10 mouse cellular contexts compared by ENCODE assay signal in the genomic region with DNA sequence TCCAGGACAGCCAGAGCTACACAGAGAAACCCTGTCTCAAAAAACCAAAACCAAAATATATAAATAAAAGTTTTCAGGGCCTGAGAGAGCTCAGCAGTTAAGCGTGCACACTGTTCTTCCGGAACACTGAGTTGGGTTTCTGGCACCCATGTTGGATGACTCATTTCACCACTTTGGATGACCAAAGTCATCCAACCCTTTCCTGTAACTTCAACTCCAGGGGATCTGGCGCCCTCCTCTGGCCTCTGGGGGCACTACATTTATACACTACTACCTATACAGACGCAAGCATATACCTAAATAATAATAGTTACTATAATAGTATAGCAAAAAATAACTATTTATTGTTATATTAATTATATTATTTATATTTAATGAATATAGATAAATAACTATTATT. TPM values are rescaled to one million over a fixed set of nuclear protein-coding genes. Genes with fewer than 3 reads are reported as not detected.
A peak's percentile ranks its signal among the peaks of the same experiment; 100 is the strongest.
DNase-seq lines count a peak whose midpoint lies in the region; ATAC-seq and TF ChIP-seq lines count a peak whose summit lies in the region.
"Had no signal": no experiment of that assay in that cellular context is flagged by ENCODE, and none has a peak within 500 bp of the region (broad histone marks: within the 10 kb centered on the region; RNA-seq: fewer than 3 reads in every experiment).

No protein-coding gene starts in this region.

- H3K4me1 ChIP-seq in liver, embryonic 11.5 days (replicated peaks; ENCODE audit: control insufficient read depth, insufficient read depth, low read length), result no peaks in the 10 kb centered on the region
- no peaks in the 10 kb centered on the region for H3K4me1 ChIP-seq in MEL (ENCODE audit: control insufficient read depth in 1 of 2, insufficient read depth in 2 of 2, low read length in 2 of 2)
- no peaks in the 10 kb centered on the region for H3K4me1 ChIP-seq in lung, adult 2 months (ENCODE audit: control insufficient read depth, insufficient read depth, low read length)

- TF ChIP-seq RAD21 in MEL (IDR thresholded peaks at IDR 0.05; ENCODE audit: low read depth, low read length), result peak; percentile 70

- no peaks in the 10 kb centered on the region for H3K9me3 ChIP-seq in liver, embryonic 11.5 days (ENCODE audit: control insufficient read depth, low read length)
- H3K9me3 ChIP-seq in MEL (replicated peaks; ENCODE audit: insufficient read depth, low read length), result no peaks in the 10 kb centered on the region

- no peaks in the 10 kb centered on the region for H3K27me3 ChIP-seq in liver, embryonic 11.5 days (replicated peaks; ENCODE audit: control insufficient read depth, insufficient read depth, low read length)
- H3K27me3 ChIP-seq in MEL (ENCODE audit: control insufficient read depth in 1 of 2, insufficient read depth in 2 of 2, low read length in 2 of 2), result no peaks in the 10 kb centered on the region

- H3K4me3 ChIP-seq in liver, embryonic 11.5 days (ENCODE audit: low read depth, low read length), result no peak overlapping the region
- H3K4me3 ChIP-seq in MEL (ENCODE audit: control insufficient read depth in 1 of 2, insufficient read depth in 1 of 2, low read depth in 2 of 2, low read length in 2 of 2), result no peak overlapping the region
- no peak overlapping the region for H3K4me3 ChIP-seq in lung, adult 2 months (replicated peaks; ENCODE audit: extremely low read depth, low read depth, low read length)

- no peak overlapping the region for H3K27ac ChIP-seq in liver, embryonic 11.5 days (ENCODE audit: low read depth, low read length)
- no peak overlapping the region for H3K27ac ChIP-seq in MEL (ENCODE audit: control insufficient read depth, low read depth, low read length)
- H3K27ac ChIP-seq: macrophage had no signal

- TF ChIP-seq POLR2A in MEL (IDR thresholded peaks at IDR 0.05; ENCODE audit: control insufficient read depth in 1 of 2, insufficient read depth in 1 of 2, low read depth in 1 of 2, low read length in 2 of 2, poor library complexity in 1 of 2), result no peak
- no peak for TF ChIP-seq POLR2A in lung, adult 2 months (IDR thresholded peaks at IDR 0.05; ENCODE audit: borderline replicate concordance, extremely low read depth, low read depth, low read length)

- TF ChIP-seq EP300 in MEL (IDR thresholded peaks at IDR 0.05; ENCODE audit: low read depth in 1 of 2, low read length in 2 of 2), result no peak

- no peak overlapping the region for H3K4me2 ChIP-seq in liver, embryonic 11.5 days

- no peak for ATAC-seq in liver, embryonic 11.5 days (replicated peaks; ENCODE audit: low FRiP score)

- peak; percentile 69 to 75 (median 74) for TF ChIP-seq CTCF in MEL (IDR thresholded peaks at IDR 0.05 in 2 of 3, conservative IDR thresholded peaks at IDR 0.05 in 1 of 3; ENCODE audit: control insufficient read depth in 1 of 3, insufficient read depth in 1 of 3, low read depth in 2 of 3, low read length in 3 of 3, poor library complexity in 1 of 3, severe bottlenecking in 1 of 3)
- peak; percentile 50; the same call in 1 of the 2 replicates for TF ChIP-seq CTCF in lung, adult 2 months (IDR thresholded peaks at IDR 0.05; ENCODE audit: insufficient read depth, low read length)

- H3K79me2 ChIP-seq in MEL (ENCODE audit: control insufficient read depth, insufficient read depth, low read length, poor library complexity), result no peaks in the 10 kb centered on the region

- no peak overlapping the region for H3K9ac ChIP-seq in liver, embryonic 11.5 days (ENCODE audit: low read depth, low read length)
- no peak overlapping the region for H3K9ac ChIP-seq in MEL (ENCODE audit: control insufficient read depth, low read depth, low read length, poor library complexity, severe bottlenecking)

- 48% methylated on average over 4 of the region's 4 CpGs for WGBS in liver, embryonic 11.5 days
- 38% methylated on average over 4 of the region's 4 CpGs for WGBS in lung, adult 2 months

- H3K36me3 ChIP-seq in liver, embryonic 11.5 days (ENCODE audit: control insufficient read depth, insufficient read depth, low read length), result no peaks in the 10 kb centered on the region
- H3K36me3 ChIP-seq in MEL (ENCODE audit: control insufficient read depth in 1 of 2, insufficient read depth in 2 of 2, low read length in 2 of 2), result no peaks in the 10 kb centered on the region

- DNase-seq in liver (peak; percentile 23), MEL (ENCODE audit: low read depth, low spot score) (peak; percentile 73)
- DNase-seq in liver, embryonic 11.5 days (ENCODE audit: low spot score), result no peak
- DNase-seq in adrenal gland, postnatal 10 days, result peak; percentile 86
- DNase-seq in gastrocnemius, postnatal 10 days, result peak; percentile 72
- DNase-seq in lung, adult 2 months, result peak; percentile 51
- peak; percentile 49 for DNase-seq in testis, postnatal 14 days (ENCODE audit: low spot score)
- no peak for DNase-seq in layer of hippocampus, adult 9-10 months (ENCODE audit: low spot score)

TF ChIP-seq in MEL, 35 proteins besides CTCF, POLR2A, EP300 and RAD21:
- 0 out of 2 replicates have a peak, but pooled peaks have one; percentile 40 for TF ChIP-seq JUND (IDR thresholded peaks at IDR 0.05; ENCODE audit: low read depth, low read length)
- TF ChIP-seq ETS1 (IDR thresholded peaks at IDR 0.05; ENCODE audit: low read depth, low read length), result no peak
- TF ChIP-seq SMC3 (IDR thresholded peaks at IDR 0.05; ENCODE audit: low read depth, low read length), result peak; percentile 66
- peak; percentile 47 for TF ChIP-seq ZC3H11A (IDR thresholded peaks at IDR 0.05; ENCODE audit: low read depth, low read length)

RNA-seq across cellular contexts. Expression of a gene that starts 13.7 kb away (rescaled TPM):
- 1.7 and 2.3 TPM in 2 replicates for polyA plus RNA-seq in liver, embryonic 11.5 days (2014; fragmentation: Nextera tagmentation; extraction: Ambion mirVana)
- total RNA-seq in MEL (2012; rRNA removed), result 4.6 and 5.6 TPM in 2 replicates
- 1 to 10 TPM in 1 of 2 experiments, not detected in 1; 9.2 TPM for polyA plus RNA-seq in MEL (2012; ENCODE audit: insufficient read depth in 1 of 2, insufficient read length in 2 of 2, low read depth in 1 of 2, low replicate concordance in 2 of 2, missing spikeins in 1 of 2)
- total RNA-seq in adrenal gland, postnatal 10 days (2021), result 1 to 10 TPM; 2.5 to 3.3 TPM
- total RNA-seq in gastrocnemius, postnatal 10 days (2021), result under 1 TPM in 1 of 2 experiments, not detected in 1; 0.43 TPM
- 0.37 TPM in 1 of 2 replicates, not detected in the other for polyA plus RNA-seq in lung, adult 2 months (2012; rRNA removed)
- polyA plus RNA-seq: macrophage had no signal

RNA-seq across cellular contexts. Expression of a gene that starts 44.1 kb away (rescaled TPM):
- polyA plus RNA-seq in liver, embryonic 11.5 days (2014; fragmentation: Nextera tagmentation; extraction: Ambion mirVana), result 0.29 and 0.42 TPM in 2 replicates
- total RNA-seq in MEL (2012; rRNA removed), result 0.04 TPM in 1 of 2 replicates, not detected in the other
- under 1 TPM in 1 of 2 experiments, not detected in 1; 0.11 TPM for polyA plus RNA-seq in MEL (2012; ENCODE audit: insufficient read depth in 1 of 2, insufficient read length in 2 of 2, low read depth in 1 of 2, low replicate concordance in 2 of 2, missing spikeins in 1 of 2)
- total RNA-seq in adrenal gland, postnatal 10 days (2021), result 1 to 10 TPM; 8.8 to 9.4 TPM
- 10 to 100 TPM in 1 of 2 experiments, 1 to 10 TPM in 1; 9.7 to 10.2 TPM for total RNA-seq in gastrocnemius, postnatal 10 days (2021)
- polyA plus RNA-seq in lung, adult 2 months (2012; rRNA removed), result 3.3 and 7.4 TPM in 2 replicates
- polyA plus RNA-seq: macrophage had no signal

RNA-seq across cellular contexts. Expression of a gene that starts 47.2 kb away (rescaled TPM):
- 0.19 TPM in 1 of 2 replicates, not detected in the other for polyA plus RNA-seq in liver, embryonic 11.5 days (2014; fragmentation: Nextera tagmentation; extraction: Ambion mirVana)
- not detected in 2 replicates for total RNA-seq in MEL (2012; rRNA removed)
- under 1 TPM in 1 of 2 experiments, not detected in 1; 0.08 TPM for polyA plus RNA-seq in MEL (2012; ENCODE audit: insufficient read depth in 1 of 2, insufficient read length in 2 of 2, low read depth in 1 of 2, low replicate concordance in 2 of 2, missing spikeins in 1 of 2)
- total RNA-seq in adrenal gland, postnatal 10 days (2021), result 1 to 10 TPM; 1.5 to 6.5 TPM
- 10 to 100 TPM; 80.3 to 88.7 TPM for total RNA-seq in gastrocnemius, postnatal 10 days (2021)
- polyA plus RNA-seq in lung, adult 2 months (2012; rRNA removed), result 0.14 and 1.2 TPM in 2 replicates
- polyA plus RNA-seq: gonadal fat pad, adult 2 months; macrophage had no signal

Comparison
In these comparisons a context has a peak if more than half of its experiments do, and no peak if none do; other contexts are left out.
1. DNase-seq: peak in liver (single experiment), MEL (single experiment), adrenal gland, postnatal 10 days (single experiment), gastrocnemius, postnatal 10 days (single experiment), lung, adult 2 months (single experiment) and testis, postnatal 14 days (single experiment); none in liver, embryonic 11.5 days (single experiment) and layer of hippocampus, adult 9-10 months (single experiment).
2. RNA of a gene that starts 47.2 kb away (total RNA-seq): 80.3 to 88.7 TPM in gastrocnemius, postnatal 10 days; 1.5 to 6.5 TPM in adrenal gland, postnatal 10 days and not detected in MEL; every median in the first group is over 10 times any median in the second.